Mouse (Mus musculus) ES-Bruce4 (cell line): ENCODE measurements around the gene Akt2.

Experiments used
- CTCF ChIP-seq: IDR thresholded peaks from one replicate; pipeline ENCODE4 v1.8.1; 2011; ENCODE audit warnings: low read depth, low read length
- EP300 ChIP-seq: IDR thresholded peaks from 2 replicates; pipeline ENCODE4 v1.6.1; 2011; ENCODE audit warnings: low read depth, low read length; ENCODE audit not compliant: insufficient read depth
- POLR2A ChIP-seq: IDR thresholded peaks from one replicate; pipeline ENCODE4 v1.8.1; 2011; ENCODE audit warnings: low read length; ENCODE audit not compliant: insufficient read depth

DNA sequence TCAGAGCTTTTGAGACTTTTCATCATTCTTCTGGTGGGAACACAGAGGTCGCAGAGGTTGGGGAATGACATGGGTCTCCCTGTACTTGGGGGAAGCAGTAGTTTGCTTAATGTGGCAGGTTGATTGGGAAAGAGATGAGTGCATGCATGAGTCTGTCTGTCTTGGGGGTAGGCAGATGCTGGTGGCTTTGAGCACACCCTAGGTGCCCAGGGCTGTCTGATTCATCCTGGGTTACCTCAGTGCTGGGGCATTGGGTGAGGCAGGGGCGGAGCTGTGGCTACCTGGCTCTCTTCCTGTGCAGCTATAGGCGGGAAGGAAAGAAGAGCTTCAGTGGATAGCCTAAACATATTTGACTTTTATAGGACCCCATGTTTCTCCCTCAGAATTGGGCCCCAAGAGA is 16.8 kb downstream of the Akt2 start:
- no peak for TF ChIP-seq CTCF
- TF ChIP-seq POLR2A: no peak
- TF ChIP-seq EP300: no peak
